Mouse (Mus musculus): ENCODE results near the gene Abtb2. TPM values are rescaled to one million over a fixed set of nuclear protein-coding genes. Genes with fewer than 3 reads are reported as not detected.

The Abtb2 gene
- polyA plus RNA-seq, 1 experiment from 2014 or later, result 4.5 TPM

GRCm38 (mm10) chr2:103631293-103631717 lies 65.2 kb downstream of the Abtb2 start:
- Histone ChIP-seq H3K9me3 (no peaks in the 10 kb centered on the region), H3K27ac (no peak overlapping the region), H3K4me1 (replicated peaks) (peaks cover 6% of the 10 kb centered on the region), H3K9ac (no peak overlapping the region), H3K36me3 (no peaks in the 10 kb centered on the region), H3K4me3 (replicated peaks) (no peak overlapping the region), H3K27me3 (replicated peaks) (no peaks in the 10 kb centered on the region), H3K4me2 (replicated peaks) (no peak overlapping the region)
- 55% methylated on average over 7 of the region's 7 CpGs for WGBS
- no peak for ATAC-seq

- Histone ChIP-seq H3K4me1 (replicated peaks) (peaks cover 6% of the 10 kb centered on the region), H3K9me3 (no peaks in the 10 kb centered on the region), H3K27me3 (replicated peaks) (no peaks in the 10 kb centered on the region), H3K27ac (no peak overlapping the region), H3K9ac (no peak overlapping the region), H3K4me2 (replicated peaks) (no peak overlapping the region), H3K36me3 (no peaks in the 10 kb centered on the region), H3K4me3 (replicated peaks) (no peak overlapping the region)
- 68% methylated on average over 6 of the region's 6 CpGs for WGBS
- peak; percentile 78 for ATAC-seq
Observed at GRCm38 (mm10) chr2:103632136-103632925, 66.2 kb downstream of the Abtb2 start.

- Histone ChIP-seq H3K4me1 (replicated peaks) (peaks cover 6% of the 10 kb centered on the region), H3K27me3 (replicated peaks) (no peaks in the 10 kb centered on the region), H3K36me3 (no peaks in the 10 kb centered on the region), H3K4me3 (replicated peaks) (no peak overlapping the region), H3K9ac (no peak overlapping the region), H3K27ac (no peak overlapping the region), H3K9me3 (no peaks in the 10 kb centered on the region), H3K4me2 (replicated peaks) (no peak overlapping the region)
- WGBS, result 84% methylated on average over 2 of the region's 2 CpGs
- no peak for ATAC-seq
Observed at GRCm38 (mm10) chr2:103632926-103633250, 66.8 kb downstream of the Abtb2 start.

GRCm38 (mm10) chr2:103635731-103636487 lies 69.8 kb downstream of the Abtb2 start:
- Histone ChIP-seq H3K9ac (no peak overlapping the region), H3K36me3 (no peaks in the 10 kb centered on the region), H3K4me2 (replicated peaks) (no peak overlapping the region), H3K4me3 (replicated peaks) (no peak overlapping the region), H3K27me3 (replicated peaks) (no peaks in the 10 kb centered on the region), H3K9me3 (no peaks in the 10 kb centered on the region), H3K27ac (no peak overlapping the region), H3K4me1 (replicated peaks) (peaks cover 3% of the 10 kb centered on the region)
- ATAC-seq, result no peak
- WGBS, result 90% methylated on average over 3 of the region's 3 CpGs

GRCm38 (mm10) chr2:103637385-103637784 lies 71.3 kb downstream of the Abtb2 start:
- no peaks in the 10 kb centered on the region for H3K36me3 ChIP-seq
- H3K4me1 ChIP-seq (replicated peaks), result no peaks in the 10 kb centered on the region; the same call in 1 of the 2 replicates
- WGBS, result 58% methylated on average over 1 of the region's 1 CpGs
- no peak overlapping the region for H3K4me2 ChIP-seq (replicated peaks)
- no peak overlapping the region for H3K9ac ChIP-seq
- no peak overlapping the region for H3K4me3 ChIP-seq (replicated peaks)
- no peaks in the 10 kb centered on the region for H3K27me3 ChIP-seq (replicated peaks)
- no peak overlapping the region for H3K27ac ChIP-seq
- ATAC-seq, result no peak
- no peaks in the 10 kb centered on the region for H3K9me3 ChIP-seq

- no peak overlapping the region for H3K4me3 ChIP-seq (replicated peaks)
- 97% methylated on average over 5 of the region's 5 CpGs for WGBS
- no peaks in the 10 kb centered on the region for H3K4me1 ChIP-seq (replicated peaks)
- no peaks in the 10 kb centered on the region for H3K9me3 ChIP-seq
- no peak overlapping the region for H3K9ac ChIP-seq
- ATAC-seq, result no peak
- no peaks in the 10 kb centered on the region for H3K36me3 ChIP-seq
- no peaks in the 10 kb centered on the region for H3K27me3 ChIP-seq (replicated peaks)
- no peak overlapping the region for H3K4me2 ChIP-seq (replicated peaks)
- H3K27ac ChIP-seq, result no peak overlapping the region
Observed at GRCm38 (mm10) chr2:103637943-103638342, 71.8 kb downstream of the Abtb2 start.

GRCm38 (mm10) chr2:103639701-103640100 lies 73.6 kb downstream of the Abtb2 start:
- H3K9me3 ChIP-seq, result no peaks in the 10 kb centered on the region
- no peaks in the 10 kb centered on the region for H3K36me3 ChIP-seq
- H3K27me3 ChIP-seq (replicated peaks), result no peaks in the 10 kb centered on the region
- H3K4me2 ChIP-seq (replicated peaks), result no peak overlapping the region
- no peak overlapping the region for H3K27ac ChIP-seq
- 51% methylated on average over 2 of the region's 2 CpGs for WGBS
- ATAC-seq, result no peak
- no peaks in the 10 kb centered on the region for H3K4me1 ChIP-seq (replicated peaks)
- H3K4me3 ChIP-seq (replicated peaks), result no peak overlapping the region
- H3K9ac ChIP-seq, result no peak overlapping the region

- 58% methylated on average over 2 of the region's 2 CpGs for WGBS
- Histone ChIP-seq H3K4me1 (replicated peaks) (no peaks in the 10 kb centered on the region), H3K4me3 (replicated peaks) (no peak overlapping the region), H3K27ac (no peak overlapping the region), H3K27me3 (replicated peaks) (no peaks in the 10 kb centered on the region), H3K9ac (no peak overlapping the region), H3K36me3 (no peaks in the 10 kb centered on the region), H3K9me3 (no peaks in the 10 kb centered on the region), H3K4me2 (replicated peaks) (no peak overlapping the region)
- no peak for ATAC-seq
Observed at GRCm38 (mm10) chr2:103640861-103641260, 74.8 kb downstream of the Abtb2 start.

GRCm38 (mm10) chr2:103643584-103644211 lies 77.6 kb downstream of the Abtb2 start:
- no peak overlapping the region for H3K27ac ChIP-seq
- H3K9ac ChIP-seq, result no peak overlapping the region
- H3K36me3 ChIP-seq, result no peaks in the 10 kb centered on the region
- H3K27me3 ChIP-seq (replicated peaks), result no peaks in the 10 kb centered on the region
- no peaks in the 10 kb centered on the region for H3K9me3 ChIP-seq
- no peak overlapping the region for H3K4me3 ChIP-seq (replicated peaks)
- 45% methylated on average over 4 of the region's 4 CpGs for WGBS
- 0 out of 2 replicates have a peak, but pooled peaks have one; percentile 17 for ATAC-seq
- no peak overlapping the region for H3K4me2 ChIP-seq (replicated peaks)
- H3K4me1 ChIP-seq (replicated peaks), result no peaks in the 10 kb centered on the region

GRCm38 (mm10) chr2:103644418-103644817 lies 78.3 kb downstream of the Abtb2 start:
- ATAC-seq, result no peak
- H3K4me2 ChIP-seq (replicated peaks), result no peak overlapping the region
- WGBS, result 46% methylated on average over 1 of the region's 1 CpGs

GRCm38 (mm10) chr2:103650314-103650879 lies 84.3 kb downstream of the Abtb2 start:
- ATAC-seq, result no peak
- 56% methylated on average over 2 of the region's 2 CpGs for WGBS
- Histone ChIP-seq H3K36me3 (no peaks in the 10 kb centered on the region), H3K27ac (no peak overlapping the region), H3K4me3 (replicated peaks) (no peak overlapping the region), H3K27me3 (replicated peaks) (no peaks in the 10 kb centered on the region), H3K4me2 (replicated peaks) (no peak overlapping the region), H3K4me1 (replicated peaks) (no peaks in the 10 kb centered on the region), H3K9ac (no peak overlapping the region), H3K9me3 (no peaks in the 10 kb centered on the region)

More at GRCm38 (mm10) chr2:103644418-103644817, 78.3 kb downstream of the Abtb2 start:
- H3K36me3 ChIP-seq, result no peaks in the 10 kb centered on the region
- H3K27ac ChIP-seq, result no peak overlapping the region
- H3K27me3 ChIP-seq (replicated peaks), result no peaks in the 10 kb centered on the region
- H3K4me1 ChIP-seq (replicated peaks), result no peaks in the 10 kb centered on the region
- H3K9me3 ChIP-seq, result no peaks in the 10 kb centered on the region
- H3K4me3 ChIP-seq (replicated peaks), result no peak overlapping the region
- H3K9ac ChIP-seq, result no peak overlapping the region

- H3K4me1 ChIP-seq (replicated peaks), result 0 out of 2 replicates have a peak, but pooled peaks cover 3% of the 10 kb centered on the region
- no peaks in the 10 kb centered on the region for H3K9me3 ChIP-seq
- 70% methylated on average over 4 of the region's 4 CpGs for WGBS
- no peak overlapping the region for H3K4me2 ChIP-seq (replicated peaks)
- no peak for ATAC-seq
- H3K27ac ChIP-seq, result no peak overlapping the region
- H3K27me3 ChIP-seq (replicated peaks), result no peaks in the 10 kb centered on the region
- H3K4me3 ChIP-seq (replicated peaks), result no peak overlapping the region
- H3K36me3 ChIP-seq, result no peaks in the 10 kb centered on the region
- H3K9ac ChIP-seq, result no peak overlapping the region
Observed at GRCm38 (mm10) chr2:103652121-103652520, 86.0 kb downstream of the Abtb2 start.

Measured in intestine, embryonic 15.5 days (tissue).